Mouse (Mus musculus) lung, postnatal 10 days (tissue): Measurements from ENCODE around the gene Rpusd4.

Experiments used
- DNase-seq: peaks from one replicate; pipeline ENCODE4 v3.0.0; 2021

Rpusd4 gene

GRCm38 (mm10) chr9:35267146-35267975 lies at the start of gene Rpusd4, which contains the start of gene Fam118b:
Rpusd4 (plus strand) TSS chr9:35267865.
Fam118b (minus strand) TSS chr9:35267805.
- peak; percentile 94 for DNase-seq

- DNase-seq: no peak
Measured at GRCm38 (mm10) chr9:35217963-35218362, 49.7 kb upstream of the Rpusd4 start.

- no peak for DNase-seq
Measured at GRCm38 (mm10) chr9:35223466-35223865, 44.2 kb upstream of the Rpusd4 start.

GRCm38 (mm10) chr9:35228671-35229070 lies 39.0 kb upstream of the Rpusd4 start:
- DNase-seq: no peak

- no peak for DNase-seq
Measured at GRCm38 (mm10) chr9:35235996-35236395, 31.7 kb upstream of the Rpusd4 start.

GRCm38 (mm10) chr9:35238371-35238770 lies 29.3 kb upstream of the Rpusd4 start:
- no peak for DNase-seq

- DNase-seq: peak; percentile 42
Measured at GRCm38 (mm10) chr9:35238915-35239571, 28.6 kb upstream of the Rpusd4 start.

- no peak for DNase-seq
Measured at GRCm38 (mm10) chr9:35239734-35240133, 27.9 kb upstream of the Rpusd4 start.

- no peak for DNase-seq
Measured at GRCm38 (mm10) chr9:35247405-35247804, 20.3 kb upstream of the Rpusd4 start.

- DNase-seq: no peak
Measured at GRCm38 (mm10) chr9:35249476-35249875, 18.2 kb upstream of the Rpusd4 start.

GRCm38 (mm10) chr9:35257365-35257764 lies 10.3 kb upstream of the Rpusd4 start:
- DNase-seq: no peak

GRCm38 (mm10) chr9:35262418-35262817 lies 5.2 kb upstream of the Rpusd4 start:
- no peak for DNase-seq

- DNase-seq: no peak
Measured at GRCm38 (mm10) chr9:35263431-35263830, 4.2 kb upstream of the Rpusd4 start.

GRCm38 (mm10) chr9:35264509-35264908 lies 3.2 kb upstream of the Rpusd4 start:
- DNase-seq: no peak

GRCm38 (mm10) chr9:35267976-35268715 lies 481 bp downstream of the Rpusd4 start:
- DNase-seq: no peak

GRCm38 (mm10) chr9:35277855-35278365 lies 10.2 kb downstream of the Rpusd4 start:
- no peak for DNase-seq

- DNase-seq: no peak
Measured at GRCm38 (mm10) chr9:35278451-35278850, 10.8 kb downstream of the Rpusd4 start.

- peak; percentile 70 for DNase-seq
Measured at GRCm38 (mm10) chr9:35282006-35282850, 14.6 kb downstream of the Rpusd4 start.

- DNase-seq: no peak
Measured at GRCm38 (mm10) chr9:35282851-35283200, 15.2 kb downstream of the Rpusd4 start.

- DNase-seq: no peak
Measured at GRCm38 (mm10) chr9:35283415-35284069, 15.9 kb downstream of the Rpusd4 start.

- DNase-seq: no peak
Measured at GRCm38 (mm10) chr9:35284351-35284750, 16.7 kb downstream of the Rpusd4 start.

- DNase-seq: no peak
Measured at GRCm38 (mm10) chr9:35286351-35286750, 18.7 kb downstream of the Rpusd4 start.
